Mouse (Mus musculus): ENCODE measurements around the gene Pdxk. TPM values are rescaled to one million over a fixed set of nuclear protein-coding genes. Genes with fewer than 3 reads are reported as not detected.
A peak's percentile ranks its signal among the peaks of the same experiment; 100 is the strongest.
"Not testable (repeated sequence)": the region's sequence is repeated elsewhere in the genome, so short reads cannot be mapped to it uniquely, and the experiment has no call there.

Pdxk gene
- 22.6 and 23.7 TPM in 2 replicates for polyA plus RNA-seq (2014; fragmentation: Nextera tagmentation; extraction: Ambion mirVana)

- H3K9me3 ChIP-seq (ENCODE audit: control insufficient read depth, low read length), result no peaks in the 10 kb centered on the region
- DNase-seq (peak; percentile 94), ATAC-seq (ENCODE audit: low FRiP score, low TSS enrichment) (peak; percentile 90)
- peak within 1 kb of the TSS; percentile 99 for H3K4me2 ChIP-seq (ENCODE audit: low read length)
- peak within 1 kb of the TSS; percentile 52; the same call in 1 of the 2 replicates for H3K27ac ChIP-seq (replicated peaks; ENCODE audit: low read depth, low read length)
- H3K4me3 ChIP-seq (replicated peaks; ENCODE audit: low read depth, low read length), result peak within 1 kb of the TSS; percentile 71
- H3K4me1 ChIP-seq (ENCODE audit: control insufficient read depth, insufficient read depth, low read length), result peaks cover 9% of the 10 kb centered on the region
- no peaks in the 10 kb centered on the region for H3K36me3 ChIP-seq (ENCODE audit: control insufficient read depth, insufficient read depth, low read length)
- under 1% methylated on average over 35 of the region's 35 CpGs for WGBS
- peak within 1 kb of the TSS; percentile 69 for H3K9ac ChIP-seq (replicated peaks; ENCODE audit: low read length)
- H3K27me3 ChIP-seq (ENCODE audit: control insufficient read depth, insufficient read depth, low read length), result no peaks in the 10 kb centered on the region
Observed at GRCm38 (mm10) chr10:78464792-78465207, at the start of gene Pdxk. Gene Pdxk (minus strand): TSS chr10:78464975.

DNA sequence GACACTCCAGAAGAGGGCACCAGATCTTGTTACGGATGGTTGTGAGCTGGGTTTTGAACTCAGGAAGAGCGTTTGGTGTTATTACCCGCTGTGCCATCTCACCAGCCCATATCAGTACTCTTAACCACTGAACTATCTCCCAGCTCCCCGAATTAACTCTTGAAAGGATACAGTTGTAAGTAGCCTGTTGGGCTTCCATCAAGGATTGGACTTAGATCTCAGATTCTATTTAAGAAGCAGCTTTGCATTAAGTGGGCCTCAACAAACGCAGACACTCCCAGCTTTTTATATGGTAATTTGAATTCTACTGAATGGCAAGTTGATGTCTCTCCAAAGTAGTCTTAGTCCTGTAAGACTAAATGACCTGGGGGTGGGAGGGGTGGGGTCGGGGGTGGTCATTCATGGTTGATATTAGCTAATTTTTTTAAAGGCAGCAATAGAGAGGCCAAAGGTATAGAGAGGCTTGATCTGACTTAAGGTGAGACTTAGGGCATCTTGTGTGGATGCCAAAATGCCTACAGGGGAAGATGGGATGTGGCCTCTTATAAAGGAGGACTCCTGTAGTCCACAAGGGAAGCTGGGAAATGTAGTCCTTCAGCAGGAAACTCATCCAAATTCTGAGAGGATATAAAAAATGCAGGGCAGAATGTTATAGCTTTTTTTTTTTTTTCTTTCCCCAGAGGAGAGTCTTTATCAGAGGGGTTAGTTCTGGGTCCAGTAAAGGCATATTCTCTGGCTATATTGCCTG lies 38.4 kb upstream of the Pdxk start:
- H3K9me3 ChIP-seq (ENCODE audit: control insufficient read depth, low read length), result no peaks in the 10 kb centered on the region
- no peak overlapping the region for H3K4me2 ChIP-seq (ENCODE audit: low read length)
- H3K4me3 ChIP-seq (replicated peaks; ENCODE audit: low read depth, low read length), result no peak overlapping the region
- no peak overlapping the region for H3K9ac ChIP-seq (replicated peaks; ENCODE audit: low read length)
- WGBS, result 76% methylated on average over 6 of the region's 6 CpGs
- no peak for ATAC-seq (ENCODE audit: low FRiP score, low TSS enrichment)
- H3K4me1 ChIP-seq (ENCODE audit: control insufficient read depth, insufficient read depth, low read length), result no peaks in the 10 kb centered on the region
- no peaks in the 10 kb centered on the region for H3K36me3 ChIP-seq (ENCODE audit: control insufficient read depth, insufficient read depth, low read length)
- no peak overlapping the region for H3K27ac ChIP-seq (replicated peaks; ENCODE audit: low read depth, low read length)
- no peak for DNase-seq
- no peaks in the 10 kb centered on the region for H3K27me3 ChIP-seq (ENCODE audit: control insufficient read depth, insufficient read depth, low read length)

GRCm38 (mm10) chr10:78487431-78488086 lies 22.8 kb upstream of the Pdxk start:
- Histone ChIP-seq H3K4me1 (ENCODE audit: control insufficient read depth, insufficient read depth, low read length) (no peaks in the 10 kb centered on the region), H3K27me3 (ENCODE audit: control insufficient read depth, insufficient read depth, low read length) (no peaks in the 10 kb centered on the region), H3K9me3 (ENCODE audit: control insufficient read depth, low read length) (no peaks in the 10 kb centered on the region), H3K9ac (replicated peaks; ENCODE audit: low read length) (no peak overlapping the region; the same call in 1 of the 2 replicates), H3K27ac (replicated peaks; ENCODE audit: low read depth, low read length) (no peak overlapping the region), H3K36me3 (ENCODE audit: control insufficient read depth, insufficient read depth, low read length) (no peaks in the 10 kb centered on the region), H3K4me2 (ENCODE audit: low read length) (peak overlapping the region; percentile 44), H3K4me3 (replicated peaks; ENCODE audit: low read depth, low read length) (no peak overlapping the region)
- peak; percentile 58 for ATAC-seq (ENCODE audit: low FRiP score, low TSS enrichment)
- DNase-seq, result peak; percentile 83
- 8% methylated on average over 26 of the region's 26 CpGs for WGBS

GRCm38 (mm10) chr10:78486871-78487270 lies 22.1 kb upstream of the Pdxk start:
- Histone ChIP-seq H3K9ac (replicated peaks; ENCODE audit: low read length) (no peak overlapping the region), H3K36me3 (ENCODE audit: control insufficient read depth, insufficient read depth, low read length) (no peaks in the 10 kb centered on the region), H3K4me2 (ENCODE audit: low read length) (no peak overlapping the region), H3K27me3 (ENCODE audit: control insufficient read depth, insufficient read depth, low read length) (no peaks in the 10 kb centered on the region), H3K27ac (replicated peaks; ENCODE audit: low read depth, low read length) (no peak overlapping the region), H3K4me1 (ENCODE audit: control insufficient read depth, insufficient read depth, low read length) (no peaks in the 10 kb centered on the region), H3K9me3 (ENCODE audit: control insufficient read depth, low read length) (no peaks in the 10 kb centered on the region), H3K4me3 (replicated peaks; ENCODE audit: low read depth, low read length) (no peak overlapping the region)
- 72% methylated on average over 5 of the region's 5 CpGs for WGBS
- ATAC-seq (ENCODE audit: low FRiP score, low TSS enrichment) (0 out of 2 replicates have a peak, but pooled peaks have one; percentile 38), DNase-seq (no peak)

GRCm38 (mm10) chr10:78485369-78485768 lies 20.6 kb upstream of the Pdxk start:
- H3K27ac ChIP-seq (replicated peaks; ENCODE audit: low read depth, low read length); H3K27me3 ChIP-seq (ENCODE audit: control insufficient read depth, insufficient read depth, low read length); DNase-seq; H3K4me3 ChIP-seq (replicated peaks; ENCODE audit: low read depth, low read length); H3K36me3 ChIP-seq (ENCODE audit: control insufficient read depth, insufficient read depth, low read length); H3K4me2 ChIP-seq (ENCODE audit: low read length); H3K4me1 ChIP-seq (ENCODE audit: control insufficient read depth, insufficient read depth, low read length); ATAC-seq (ENCODE audit: low FRiP score, low TSS enrichment); H3K9ac ChIP-seq (replicated peaks; ENCODE audit: low read length); H3K9me3 ChIP-seq (ENCODE audit: control insufficient read depth, low read length): not testable (repeated sequence)
- WGBS, result 71% methylated on average over 2 of the region's 2 CpGs

- H3K36me3 ChIP-seq (ENCODE audit: control insufficient read depth, insufficient read depth, low read length), result no peaks in the 10 kb centered on the region
- peak; percentile 91 for ATAC-seq (ENCODE audit: low FRiP score, low TSS enrichment)
- H3K27me3 ChIP-seq (ENCODE audit: control insufficient read depth, insufficient read depth, low read length), result no peaks in the 10 kb centered on the region
- peak overlapping the region; percentile 56 for H3K9ac ChIP-seq (replicated peaks; ENCODE audit: low read length)
- H3K4me2 ChIP-seq (ENCODE audit: low read length), result peak overlapping the region; percentile 87
- no peak overlapping the region for H3K27ac ChIP-seq (replicated peaks; ENCODE audit: low read depth, low read length)
- 0 out of 2 replicates have a peak, but pooled peaks cover 6% of the 10 kb centered on the region for H3K4me1 ChIP-seq (ENCODE audit: control insufficient read depth, insufficient read depth, low read length)
- under 1% methylated on average over 35 of the region's 35 CpGs for WGBS
- no peaks in the 10 kb centered on the region for H3K9me3 ChIP-seq (ENCODE audit: control insufficient read depth, low read length)
- H3K4me3 ChIP-seq (replicated peaks; ENCODE audit: low read depth, low read length), result peak overlapping the region; percentile 49
- DNase-seq, result peak; percentile 85
Observed at GRCm38 (mm10) chr10:78481928-78482499, 17.2 kb upstream of the Pdxk start.

DNA sequence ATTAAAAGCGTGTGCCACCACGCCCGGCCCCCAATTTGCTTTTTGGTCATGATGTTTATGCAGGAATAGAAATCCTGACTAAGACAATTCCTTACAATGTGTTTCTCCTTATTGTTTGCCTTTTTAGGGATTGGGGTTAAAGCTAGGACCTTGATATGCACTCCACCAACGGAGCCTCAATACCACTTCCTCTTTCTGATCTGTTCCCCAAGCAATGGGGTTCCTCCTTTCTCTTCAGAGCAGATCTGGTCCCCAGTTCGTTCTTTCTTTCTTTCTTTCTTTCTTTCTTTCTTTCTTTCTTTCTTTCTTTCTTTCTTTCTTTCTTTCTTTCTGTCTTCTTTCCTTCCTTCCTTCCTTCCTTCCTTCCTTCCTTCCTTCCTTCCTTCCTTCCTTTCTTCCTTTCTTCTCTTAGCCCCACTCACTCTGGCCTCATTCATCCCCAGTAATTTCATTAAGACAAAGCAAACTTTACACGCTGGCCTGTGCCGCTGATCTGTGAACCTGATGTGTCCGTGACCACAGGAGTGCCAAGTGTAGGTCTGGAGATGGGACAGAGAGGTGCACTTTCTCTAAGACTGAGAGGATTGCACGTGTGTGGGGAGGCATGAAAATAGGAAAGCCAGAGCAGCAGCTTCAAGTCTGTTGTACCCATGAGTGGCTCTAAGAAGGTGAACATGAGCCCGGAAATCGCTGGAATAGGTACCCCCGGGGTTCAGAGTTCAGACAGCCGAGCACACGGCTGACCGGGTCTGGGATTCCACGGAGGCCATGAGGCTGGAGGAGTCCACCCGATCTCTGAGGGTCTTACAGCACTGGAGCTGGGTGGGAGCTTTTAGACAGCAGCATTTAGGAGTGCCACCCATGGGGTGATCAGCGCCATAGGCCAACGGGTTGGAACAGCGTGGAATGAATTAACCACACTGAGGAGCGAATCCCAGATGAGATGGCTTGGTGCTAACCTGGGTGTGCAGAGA lies 16.5 kb upstream of the Pdxk start:
- 35% methylated on average over 21 of the region's 21 CpGs for WGBS
- DNase-seq (no peak), ATAC-seq (ENCODE audit: low FRiP score, low TSS enrichment) (no peak)
- Histone ChIP-seq H3K4me1 (ENCODE audit: control insufficient read depth, insufficient read depth, low read length) (0 out of 2 replicates have a peak, but pooled peaks cover 6% of the 10 kb centered on the region), H3K27me3 (ENCODE audit: control insufficient read depth, insufficient read depth, low read length) (no peaks in the 10 kb centered on the region), H3K4me2 (ENCODE audit: low read length) (peak overlapping the region; percentile 87), H3K9me3 (ENCODE audit: control insufficient read depth, low read length) (no peaks in the 10 kb centered on the region), H3K36me3 (ENCODE audit: control insufficient read depth, insufficient read depth, low read length) (no peaks in the 10 kb centered on the region), H3K27ac (replicated peaks; ENCODE audit: low read depth, low read length) (no peak overlapping the region), H3K9ac (replicated peaks; ENCODE audit: low read length) (peak overlapping the region; percentile 56), H3K4me3 (replicated peaks; ENCODE audit: low read depth, low read length) (peak overlapping the region; percentile 49)

- Histone ChIP-seq H3K4me1 (ENCODE audit: control insufficient read depth, insufficient read depth, low read length) (0 out of 2 replicates have a peak, but pooled peaks cover 6% of the 10 kb centered on the region), H3K9me3 (ENCODE audit: control insufficient read depth, low read length) (no peaks in the 10 kb centered on the region), H3K4me2 (ENCODE audit: low read length) (no peak overlapping the region), H3K27ac (replicated peaks; ENCODE audit: low read depth, low read length) (no peak overlapping the region), H3K36me3 (ENCODE audit: control insufficient read depth, insufficient read depth, low read length) (no peaks in the 10 kb centered on the region), H3K27me3 (ENCODE audit: control insufficient read depth, insufficient read depth, low read length) (no peaks in the 10 kb centered on the region), H3K4me3 (replicated peaks; ENCODE audit: low read depth, low read length) (no peak overlapping the region), H3K9ac (replicated peaks; ENCODE audit: low read length) (no peak overlapping the region)
- WGBS, result 69% methylated on average over 4 of the region's 4 CpGs
- DNase-seq (no peak), ATAC-seq (ENCODE audit: low FRiP score, low TSS enrichment) (no peak)
Observed at GRCm38 (mm10) chr10:78476821-78477220, 12.0 kb upstream of the Pdxk start.
